In genomic region chr2:132252542-132253528, GRCm38 (mm10) we compare ENCODE assay signal across 7 mouse cellular contexts. TPM values are rescaled to one million over a fixed set of nuclear protein-coding genes. Genes with fewer than 3 reads are reported as not detected.
DNase-seq lines count a peak whose midpoint lies in the region; ATAC-seq lines count a peak whose summit lies in the region.

Pcna (minus strand) TSS chr2:132253314.

- no peaks in the 10 kb centered on the region for H3K27me3 ChIP-seq in embryonic facial prominence, embryonic 11.5 days (ENCODE audit: control insufficient read depth, insufficient read depth, low read length)
- no peaks in the 10 kb centered on the region for H3K27me3 ChIP-seq in limb, embryonic 10.5 days (ENCODE audit: low read depth, poor library complexity, severe bottlenecking)
- H3K27me3 ChIP-seq in midbrain, embryonic 13.5 days = no peaks in the 10 kb centered on the region

- no peaks in the 10 kb centered on the region for H3K4me1 ChIP-seq in embryonic facial prominence, embryonic 11.5 days (ENCODE audit: control insufficient read depth, insufficient read depth, low read length)
- peaks cover 31% of the 10 kb centered on the region for H3K4me1 ChIP-seq in limb, embryonic 10.5 days
- H3K4me1 ChIP-seq in midbrain, embryonic 13.5 days (replicated peaks) = peaks cover 30% of the 10 kb centered on the region

- peak within 1 kb of the TSS; percentile 62 for H3K27ac ChIP-seq in embryonic facial prominence, embryonic 11.5 days (replicated peaks; ENCODE audit: low read depth, low read length)
- H3K27ac ChIP-seq in limb, embryonic 10.5 days = peak within 1 kb of the TSS; percentile 91
- H3K27ac ChIP-seq in midbrain, embryonic 13.5 days = peak within 1 kb of the TSS; percentile 76

- H3K9me3 ChIP-seq in embryonic facial prominence, embryonic 11.5 days (replicated peaks; ENCODE audit: control insufficient read depth, low read length) = no peaks in the 10 kb centered on the region
- H3K9me3 ChIP-seq in limb, embryonic 10.5 days (replicated peaks) = no peaks in the 10 kb centered on the region
- H3K9me3 ChIP-seq in midbrain, embryonic 13.5 days = no peaks in the 10 kb centered on the region

- ATAC-seq in embryonic facial prominence, embryonic 11.5 days (replicated peaks; ENCODE audit: insufficient number of reproducible peaks, low FRiP score, low TSS enrichment, low read depth) = peak; percentile 97
- ATAC-seq in granulocyte monocyte progenitor cell, adult 5-6 weeks (replicated peaks; ENCODE audit: poor library complexity, severe bottlenecking) = peak; percentile 89
- ATAC-seq in midbrain, embryonic 13.5 days = peak; percentile 99

- WGBS in embryonic facial prominence, embryonic 11.5 days = under 1% methylated on average over 76 of the region's 79 CpGs
- under 1% methylated on average over 79 of the region's 79 CpGs for WGBS in limb, embryonic 10.5 days
- WGBS in midbrain, embryonic 13.5 days = under 1% methylated on average over 79 of the region's 79 CpGs

- H3K4me3 ChIP-seq in embryonic facial prominence, embryonic 11.5 days (ENCODE audit: low read depth, low read length) = peak within 1 kb of the TSS; percentile 68
- peak within 1 kb of the TSS; percentile 65 for H3K4me3 ChIP-seq in limb, embryonic 10.5 days
- peak within 1 kb of the TSS; percentile 54 for H3K4me3 ChIP-seq in midbrain, embryonic 13.5 days (replicated peaks)

- H3K4me2 ChIP-seq in embryonic facial prominence, embryonic 11.5 days (ENCODE audit: low read depth, low read length) = peak within 1 kb of the TSS; percentile 53
- peak within 1 kb of the TSS; percentile 67 for H3K4me2 ChIP-seq in midbrain, embryonic 13.5 days (replicated peaks)

- DNase-seq in adrenal gland, postnatal 14 days = peak; percentile 99
- DNase-seq in embryonic facial prominence, embryonic 11.5 days (ENCODE audit: low spot score) = peak; percentile 98
- DNase-seq in kidney, adult 11 months = peak; percentile 98
- peak; percentile 95 for DNase-seq in limb, embryonic 10.5 days (ENCODE audit: low spot score)
- peak; percentile 96 for DNase-seq in spleen, adult 12 weeks (ENCODE audit: low spot score)

- peak within 1 kb of the TSS; percentile 78 for H3K9ac ChIP-seq in embryonic facial prominence, embryonic 11.5 days (replicated peaks; ENCODE audit: low read length)
- peak within 1 kb of the TSS; percentile 67 for H3K9ac ChIP-seq in midbrain, embryonic 13.5 days (replicated peaks)

- H3K36me3 ChIP-seq in embryonic facial prominence, embryonic 11.5 days (replicated peaks; ENCODE audit: control insufficient read depth, insufficient read depth, low read depth, low read length) = no peaks in the 10 kb centered on the region; the same call in 1 of the 2 replicates
- peaks cover 36% of the 10 kb centered on the region for H3K36me3 ChIP-seq in limb, embryonic 10.5 days
- peaks cover 12% of the 10 kb centered on the region; the same call in 1 of the 2 replicates for H3K36me3 ChIP-seq in midbrain, embryonic 13.5 days

RNA-seq across cellular contexts. Expression of gene Pcna, which starts in this region (rescaled TPM):
- total RNA-seq in adrenal gland, postnatal 14 days (2021) = 116 and 132 TPM in 2 replicates
- 385 and 425 TPM in 2 replicates for polyA plus RNA-seq in embryonic facial prominence, embryonic 11.5 days (2014; fragmentation: Nextera tagmentation; extraction: Ambion mirVana)
- 627 and 644 TPM in 2 replicates for total RNA-seq in granulocyte monocyte progenitor cell, adult 5-6 weeks (2014; fragmentation: Nextera tagmentation)
- total RNA-seq in granulocyte monocyte progenitor cell, adult 5-6 weeks (2017) = 619 and 668 TPM in 2 replicates
- 401 and 431 TPM in 2 replicates for polyA plus RNA-seq in limb, embryonic 10.5 days (2016; fragmentation: Nextera tagmentation; extraction: Ambion mirVana)
- 157 and 166 TPM in 2 replicates for polyA plus RNA-seq in midbrain, embryonic 13.5 days (2015; fragmentation: Nextera tagmentation; extraction: Ambion mirVana)

Comparison
In these comparisons a context has a peak if more than half of its experiments do, and no peak if none do; other contexts are left out.
1. Peak in every context shown above with its lines: DNase-seq, ATAC-seq, H3K4me3 ChIP-seq and H3K27ac ChIP-seq.